Mouse (Mus musculus): ENCODE data around the gene Foxc2. TPM values are rescaled to one million over a fixed set of nuclear protein-coding genes. Genes with fewer than 3 reads are reported as not detected.
"Not testable (repeated sequence)": the region's sequence is repeated elsewhere in the genome, so short reads cannot be mapped to it uniquely, and the experiment has no call there.

The Foxc2 gene
- total RNA-seq, 2 experiments from 2014 or later = 0.95 to 1.6 TPM

GRCm38 (mm10) chr8:121136856-121137255 is 20.9 kb downstream of the Foxc2 start:
- DNase-seq (ENCODE audit: low spot score in 2 of 2) = no peak

GRCm38 (mm10) chr8:121145457-121146134 is 29.6 kb downstream of the Foxc2 start:
- not testable (repeated sequence) for DNase-seq (ENCODE audit: low spot score in 2 of 2)

GRCm38 (mm10) chr8:121148573-121149083 is 32.7 kb downstream of the Foxc2 start:
- DNase-seq (ENCODE audit: low spot score in 2 of 2) = no peak

GRCm38 (mm10) chr8:121152394-121152793 is 36.4 kb downstream of the Foxc2 start:
- DNase-seq (ENCODE audit: low spot score in 2 of 2) = no peak

GRCm38 (mm10) chr8:121156990-121157491 is 41.1 kb downstream of the Foxc2 start:
- no peak for DNase-seq (ENCODE audit: low spot score in 2 of 2)

GRCm38 (mm10) chr8:121158812-121159211 is 42.8 kb downstream of the Foxc2 start:
- DNase-seq (ENCODE audit: low spot score in 2 of 2) = no peak

GRCm38 (mm10) chr8:121161437-121161836 is 45.5 kb downstream of the Foxc2 start:
- DNase-seq (ENCODE audit: low spot score in 2 of 2) = no peak

- no peak for DNase-seq (ENCODE audit: low spot score in 2 of 2)
These were observed 46.4 kb downstream of the Foxc2 start for GRCm38 (mm10) chr8:121162413-121162812.

- DNase-seq (ENCODE audit: low spot score in 2 of 2) = no peak
These were observed 47.1 kb downstream of the Foxc2 start for GRCm38 (mm10) chr8:121162906-121163695.

- no peak for DNase-seq (ENCODE audit: low spot score in 2 of 2)
These were observed 48.1 kb downstream of the Foxc2 start for GRCm38 (mm10) chr8:121164017-121164469.

- no peak for DNase-seq (ENCODE audit: low spot score in 2 of 2)
These were observed 52.1 kb downstream of the Foxc2 start for GRCm38 (mm10) chr8:121168033-121168432.

Small RNA genes within 50 kb of the gene (microRNA-seq; reads per million reads assigned to microRNA genes)
- 0 reads per million in 2 experiments for gene Gm27530

Other genes with a start within 250 kb of the Foxc2 start
- gene Foxf1, start 31.8 kb upstream of the Foxc2 start, total RNA-seq (2021) = 1 to 10 TPM in 1 of 2 experiments, under 1 TPM in 1; 0.92 to 1.5 TPM
- gene Mthfsd, start 7.8 kb upstream of the Foxc2 start, total RNA-seq (2021) = 10 to 100 TPM; 35.6 to 35.9 TPM
- gene Foxl1, start 11.8 kb downstream of the Foxc2 start, total RNA-seq (2021) = not detected

Data from layer of hippocampus, postnatal 14 days (tissue).